Mouse (Mus musculus) myocyte (in vitro differentiated cells): Measurements from ENCODE around the gene Olfr20.

Source experiments
- E2F4 ChIP-seq: IDR thresholded peaks from one replicate; pipeline ENCODE4 v1.6.1; 2011; ENCODE audit warnings: mild to moderate bottlenecking, control low read depth, moderate library complexity; ENCODE audit not compliant: insufficient read depth
- MAX ChIP-seq: IDR thresholded peaks from one replicate; pipeline ENCODE4 v1.6.1; 2011; ENCODE audit warnings: low read depth, mild to moderate bottlenecking, control low read depth
- MYOD1 ChIP-seq, 3 experiments: IDR thresholded peaks; one replicate each; pipeline ENCODE4 v1.6.1; 2011; ENCODE audit warnings: control low read depth in 2 of 3, low read depth in 2 of 3, mild to moderate bottlenecking in 2 of 3, moderate library complexity in 1 of 3; ENCODE audit not compliant: insufficient read length in 2 of 3, control insufficient read depth in 1 of 3
- POLR2A ChIP-seq: IDR thresholded peaks from one replicate; pipeline ENCODE4 v1.6.1; 2011; ENCODE audit warnings: low read depth, mild to moderate bottlenecking, control low read depth, moderate library complexity; ENCODE audit not compliant: insufficient read length
- REST ChIP-seq: IDR thresholded peaks from one replicate; pipeline ENCODE4 v1.6.1; 2011; ENCODE audit warnings: mild to moderate bottlenecking, control low read depth, moderate library complexity; ENCODE audit not compliant: insufficient read depth, insufficient read length
- TCF12 ChIP-seq: IDR thresholded peaks from one replicate; pipeline ENCODE4 v1.6.1; 2011; ENCODE audit warnings: mild to moderate bottlenecking, control low read depth; ENCODE audit not compliant: poor library complexity, insufficient read depth, severe bottlenecking
- TCF3 ChIP-seq: IDR thresholded peaks from one replicate; pipeline ENCODE4 v1.6.1; 2011; ENCODE audit warnings: low read depth, control low read depth; ENCODE audit not compliant: insufficient read length
- USF1 ChIP-seq: IDR thresholded peaks from one replicate; pipeline ENCODE4 v1.6.1; 2011; ENCODE audit warnings: low read depth, mild to moderate bottlenecking, control low read depth, moderate library complexity

DNA sequence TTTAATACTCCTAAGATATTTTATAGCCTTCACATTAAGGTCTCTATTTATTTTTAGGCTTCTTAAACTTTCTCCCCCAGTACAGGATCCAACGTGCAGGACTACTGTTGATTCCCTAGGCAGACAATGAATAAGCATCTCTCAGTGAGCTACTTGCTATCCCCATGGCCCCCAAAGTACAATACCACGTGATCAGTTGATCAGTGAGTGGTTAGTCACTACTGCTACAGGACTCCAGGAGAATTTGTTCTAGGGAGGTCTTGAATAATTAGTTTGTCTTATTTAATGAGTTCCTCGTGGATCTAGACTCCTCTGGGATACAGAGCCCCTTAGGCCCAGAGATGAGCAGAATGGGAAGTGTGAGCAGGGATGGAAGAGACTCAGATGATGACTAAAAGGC is at the start of gene Olfr20:
- TF ChIP-seq REST (no peak), MAX (no peak), TCF3 (no peak), TCF12 (no peak), POLR2A (no peak), MYOD1 (IDR thresholded peaks at IDR 0.05; ENCODE audit: control insufficient read depth in 1 of 3, insufficient read length in 2 of 3, low read depth in 2 of 3) (no peak), USF1 (no peak), E2F4 (no peak)
